Mouse (Mus musculus): ENCODE measurements around the gene Cyp2a12. TPM values are rescaled to one million over a fixed set of nuclear protein-coding genes. Genes with fewer than 3 reads are reported as not detected.
"Not testable (repeated sequence)": the region's sequence is repeated elsewhere in the genome, so short reads cannot be mapped to it uniquely, and the experiment has no call there.

Cyp2a12 gene
- 14.0 and 18.5 TPM in 2 replicates for polyA plus RNA-seq (2015; fragmentation: Nextera tagmentation; extraction: Ambion mirVana)

DNA sequence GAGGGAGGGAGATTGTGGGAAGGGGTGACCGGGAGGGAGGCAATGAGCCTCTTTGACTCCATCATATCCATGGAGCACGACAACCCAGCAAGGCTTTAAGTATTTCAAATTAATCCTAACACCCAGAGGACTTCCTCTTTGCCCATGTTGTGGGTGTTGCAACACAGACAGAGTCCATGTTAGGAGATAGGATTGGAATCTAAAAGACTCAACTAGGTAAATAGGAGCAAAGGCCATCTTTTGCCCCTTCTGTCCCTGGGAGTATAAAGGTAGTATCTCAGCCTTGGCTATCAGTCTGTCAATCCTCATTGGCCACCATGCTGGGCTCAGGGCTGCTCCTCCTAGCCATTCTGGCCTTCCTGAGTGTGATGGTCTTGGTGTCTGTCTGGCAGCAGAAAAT is at the start of gene Cyp2a12:
Gene Cyp2a12, plus strand, starts transcription at position 293 of the 400 bp plus-strand sequence.
- H3K4me3 ChIP-seq (ENCODE audit: low read depth, low read length), result no peak within 1 kb of the TSS
- peak; percentile 76 for ATAC-seq (ENCODE audit: low read depth)
- no peaks in the 10 kb centered on the region for H3K27me3 ChIP-seq (ENCODE audit: control insufficient read depth, insufficient read depth, low read depth, low read length)
- 66% methylated on average over 2 of the region's 2 CpGs for WGBS (ENCODE audit: insufficient replicate concordance)
- no peak within 1 kb of the TSS for H3K27ac ChIP-seq (ENCODE audit: low read length)
- H3K36me3 ChIP-seq (ENCODE audit: control insufficient read depth, insufficient read depth), result no peaks in the 10 kb centered on the region
- no peaks in the 10 kb centered on the region for H3K4me1 ChIP-seq (ENCODE audit: control insufficient read depth, low read depth, low read length)
- no peak within 1 kb of the TSS for H3K4me2 ChIP-seq (ENCODE audit: low read depth, low read length)
- H3K9ac ChIP-seq (ENCODE audit: low read depth, low read length), result no peak within 1 kb of the TSS
- H3K9me3 ChIP-seq (replicated peaks; ENCODE audit: control insufficient read depth, low read length), result no peaks in the 10 kb centered on the region; the same call in 1 of the 2 replicates

DNA sequence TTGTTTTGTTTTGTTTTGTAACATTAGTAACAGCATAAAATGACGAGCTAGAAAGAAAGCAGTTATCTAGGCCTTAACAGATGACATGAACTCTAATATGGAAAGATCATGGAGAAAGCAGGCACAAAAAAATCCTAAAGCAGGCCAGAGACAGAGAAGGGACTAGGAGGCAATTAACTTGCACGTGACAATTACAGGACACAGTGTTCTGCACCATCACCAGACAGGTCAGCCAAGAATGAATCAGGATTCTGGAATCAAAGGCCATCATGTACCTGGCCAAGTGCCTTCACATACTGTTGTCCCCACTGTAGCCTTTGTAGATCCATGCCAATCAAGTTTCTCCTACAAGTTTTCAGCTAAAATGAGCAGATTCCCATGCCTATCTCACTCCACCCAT is 47.4 kb upstream of the Cyp2a12 start:
- H3K36me3 ChIP-seq (ENCODE audit: control insufficient read depth, insufficient read depth); H3K4me3 ChIP-seq (ENCODE audit: low read depth, low read length); H3K27ac ChIP-seq (ENCODE audit: low read length); H3K9me3 ChIP-seq (replicated peaks; ENCODE audit: control insufficient read depth, low read length); H3K4me1 ChIP-seq (ENCODE audit: control insufficient read depth, low read depth, low read length); H3K4me2 ChIP-seq (ENCODE audit: low read depth, low read length); H3K9ac ChIP-seq (ENCODE audit: low read depth, low read length); H3K27me3 ChIP-seq (ENCODE audit: control insufficient read depth, insufficient read depth, low read depth, low read length): not testable (repeated sequence)
- peak; percentile 35; the same call in 1 of the 2 replicates for ATAC-seq (ENCODE audit: low read depth)
- WGBS (ENCODE audit: insufficient replicate concordance), result 46% methylated on average over 2 of the region's 2 CpGs

DNA sequence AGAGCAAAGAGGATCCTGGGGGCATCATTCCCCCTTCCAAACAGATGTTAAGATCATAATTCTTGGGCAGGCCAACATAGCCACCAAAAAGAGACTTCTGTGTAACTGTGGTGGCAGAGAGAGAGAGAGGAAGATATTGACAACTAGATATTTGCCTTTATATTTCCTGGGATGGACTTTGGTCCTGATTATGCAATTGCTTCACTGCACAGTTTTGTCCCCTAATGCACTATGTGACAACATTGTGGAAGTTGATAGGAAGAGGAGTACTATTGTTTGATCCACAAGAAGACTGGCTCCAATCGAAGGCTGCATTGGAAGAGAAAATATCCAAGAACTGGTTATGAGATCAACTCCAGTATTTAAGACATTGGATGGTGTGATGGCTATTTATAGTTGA is 46.9 kb upstream of the Cyp2a12 start:
- not testable (repeated sequence) for H3K4me1 ChIP-seq (ENCODE audit: control insufficient read depth, low read depth, low read length); H3K4me3 ChIP-seq (ENCODE audit: low read depth, low read length); H3K36me3 ChIP-seq (ENCODE audit: control insufficient read depth, insufficient read depth); H3K9me3 ChIP-seq (replicated peaks; ENCODE audit: control insufficient read depth, low read length); H3K4me2 ChIP-seq (ENCODE audit: low read depth, low read length); H3K27ac ChIP-seq (ENCODE audit: low read length); H3K27me3 ChIP-seq (ENCODE audit: control insufficient read depth, insufficient read depth, low read depth, low read length); H3K9ac ChIP-seq (ENCODE audit: low read depth, low read length)
- WGBS (ENCODE audit: insufficient replicate concordance), result 34% methylated on average over 1 of the region's 1 CpGs
- peak; percentile 79 for ATAC-seq (ENCODE audit: low read depth)

DNA sequence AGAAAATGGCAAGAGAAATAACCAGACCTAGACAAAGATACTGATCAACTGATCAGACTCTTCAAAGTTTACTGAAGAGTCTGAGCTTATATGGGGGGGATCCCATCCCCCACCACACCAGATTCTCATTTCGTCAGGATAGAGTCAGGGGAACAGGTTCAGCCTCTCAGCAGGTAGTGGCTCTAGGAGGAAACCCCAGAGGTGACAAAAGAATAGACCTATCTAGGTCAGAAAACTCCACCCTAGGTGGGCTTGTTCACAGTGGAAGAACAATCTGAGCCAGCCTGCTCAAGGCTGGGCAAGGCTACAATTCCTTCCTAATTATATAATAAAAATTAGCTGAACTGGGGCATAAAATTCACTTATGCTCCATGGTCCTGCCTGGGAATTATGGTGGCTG is 46.3 kb upstream of the Cyp2a12 start:
- no peak for ATAC-seq (ENCODE audit: low read depth)
- Histone ChIP-seq H3K27ac (ENCODE audit: low read length) (no peak overlapping the region), H3K36me3 (ENCODE audit: control insufficient read depth, insufficient read depth) (no peaks in the 10 kb centered on the region), H3K27me3 (ENCODE audit: control insufficient read depth, insufficient read depth, low read depth, low read length) (no peaks in the 10 kb centered on the region), H3K4me2 (ENCODE audit: low read depth, low read length) (no peak overlapping the region), H3K9me3 (replicated peaks; ENCODE audit: control insufficient read depth, low read length) (no peaks in the 10 kb centered on the region), H3K4me1 (ENCODE audit: control insufficient read depth, low read depth, low read length) (no peaks in the 10 kb centered on the region), H3K9ac (ENCODE audit: low read depth, low read length) (no peak overlapping the region), H3K4me3 (ENCODE audit: low read depth, low read length) (no peak overlapping the region)
- WGBS (ENCODE audit: insufficient replicate concordance), result 18% methylated on average over 1 of the region's 1 CpGs

DNA sequence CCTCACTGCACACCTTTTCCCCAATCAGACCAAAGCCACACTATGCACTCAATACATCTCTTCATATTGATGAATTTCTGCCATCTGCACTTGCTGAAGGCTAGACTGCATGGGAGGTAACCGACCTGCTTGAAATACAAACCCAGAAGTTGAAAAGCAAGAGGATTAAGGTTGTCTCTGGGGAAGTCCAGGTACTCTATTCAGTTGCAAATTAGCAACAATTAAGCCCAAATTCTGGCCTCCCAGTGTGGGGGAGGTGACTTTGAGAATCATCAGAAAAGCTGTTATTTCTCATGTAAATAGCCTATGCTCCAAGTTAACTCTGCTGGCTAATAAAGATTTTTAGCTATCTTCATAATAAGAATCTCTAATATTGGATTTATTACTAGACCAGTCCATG is 45.7 kb upstream of the Cyp2a12 start:
- H3K27ac ChIP-seq (ENCODE audit: low read length); H3K9ac ChIP-seq (ENCODE audit: low read depth, low read length); ATAC-seq (ENCODE audit: low read depth); H3K9me3 ChIP-seq (replicated peaks; ENCODE audit: control insufficient read depth, low read length); H3K4me3 ChIP-seq (ENCODE audit: low read depth, low read length); H3K36me3 ChIP-seq (ENCODE audit: control insufficient read depth, insufficient read depth); H3K4me1 ChIP-seq (ENCODE audit: control insufficient read depth, low read depth, low read length); H3K27me3 ChIP-seq (ENCODE audit: control insufficient read depth, insufficient read depth, low read depth, low read length); H3K4me2 ChIP-seq (ENCODE audit: low read depth, low read length): not testable (repeated sequence)
- WGBS (ENCODE audit: insufficient replicate concordance), result 30% methylated on average over 1 of the region's 1 CpGs

DNA sequence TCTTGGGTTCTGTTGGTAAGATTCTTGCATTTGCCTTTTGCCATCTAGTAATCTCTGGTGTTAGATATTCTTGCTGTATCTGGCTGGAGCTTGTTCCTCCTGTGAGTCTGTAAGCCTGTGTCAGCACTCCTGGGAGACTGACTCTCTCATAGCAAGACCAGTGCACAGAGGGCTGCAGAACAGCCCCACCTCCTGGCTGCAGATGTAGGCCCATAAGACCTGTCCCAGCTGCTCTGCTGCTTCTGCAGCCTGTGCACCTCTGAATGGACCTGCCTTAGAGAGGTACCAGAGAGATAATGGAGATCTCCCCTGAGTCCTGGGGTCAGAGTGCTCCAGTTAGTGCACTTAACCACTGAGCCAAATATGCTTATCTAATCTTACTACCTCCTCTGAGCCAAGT is 2.3 kb upstream of the Cyp2a12 start:
- not testable (repeated sequence) for H3K9ac ChIP-seq (ENCODE audit: low read depth, low read length); H3K4me1 ChIP-seq (ENCODE audit: control insufficient read depth, low read depth, low read length); H3K27me3 ChIP-seq (ENCODE audit: control insufficient read depth, insufficient read depth, low read depth, low read length); ATAC-seq (ENCODE audit: low read depth); H3K9me3 ChIP-seq (replicated peaks; ENCODE audit: control insufficient read depth, low read length); H3K4me2 ChIP-seq (ENCODE audit: low read depth, low read length); H3K27ac ChIP-seq (ENCODE audit: low read length); H3K36me3 ChIP-seq (ENCODE audit: control insufficient read depth, insufficient read depth); H3K4me3 ChIP-seq (ENCODE audit: low read depth, low read length)

DNA sequence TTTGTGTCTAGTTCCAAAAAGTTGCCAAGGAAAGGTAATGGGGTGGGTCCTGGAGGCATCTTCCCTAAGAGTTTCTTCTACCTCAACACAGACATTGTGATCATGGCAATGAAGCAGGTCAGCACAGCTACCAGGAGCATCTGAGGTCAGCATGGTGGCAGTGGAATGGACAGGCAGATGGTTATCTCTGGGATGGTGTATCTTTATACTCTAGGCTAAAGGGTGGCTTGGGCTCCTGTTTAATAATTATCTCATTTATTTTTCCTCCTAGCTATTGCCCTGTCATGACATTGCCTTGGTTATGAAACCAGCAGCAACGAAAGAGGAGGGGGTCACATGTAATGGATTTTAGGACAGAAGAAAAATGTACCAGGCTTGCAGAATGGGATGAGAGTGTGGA is 20.0 kb downstream of the Cyp2a12 start:
- not testable (repeated sequence) for H3K4me1 ChIP-seq (ENCODE audit: control insufficient read depth, low read depth, low read length); H3K27ac ChIP-seq (ENCODE audit: low read length); H3K27me3 ChIP-seq (ENCODE audit: control insufficient read depth, insufficient read depth, low read depth, low read length); H3K36me3 ChIP-seq (ENCODE audit: control insufficient read depth, insufficient read depth); H3K9ac ChIP-seq (ENCODE audit: low read depth, low read length); H3K9me3 ChIP-seq (replicated peaks; ENCODE audit: control insufficient read depth, low read length); H3K4me2 ChIP-seq (ENCODE audit: low read depth, low read length); H3K4me3 ChIP-seq (ENCODE audit: low read depth, low read length)
- 18% methylated on average over 1 of the region's 1 CpGs for WGBS (ENCODE audit: insufficient replicate concordance)
- peak; percentile 43; the same call in 1 of the 2 replicates for ATAC-seq (ENCODE audit: low read depth)

DNA sequence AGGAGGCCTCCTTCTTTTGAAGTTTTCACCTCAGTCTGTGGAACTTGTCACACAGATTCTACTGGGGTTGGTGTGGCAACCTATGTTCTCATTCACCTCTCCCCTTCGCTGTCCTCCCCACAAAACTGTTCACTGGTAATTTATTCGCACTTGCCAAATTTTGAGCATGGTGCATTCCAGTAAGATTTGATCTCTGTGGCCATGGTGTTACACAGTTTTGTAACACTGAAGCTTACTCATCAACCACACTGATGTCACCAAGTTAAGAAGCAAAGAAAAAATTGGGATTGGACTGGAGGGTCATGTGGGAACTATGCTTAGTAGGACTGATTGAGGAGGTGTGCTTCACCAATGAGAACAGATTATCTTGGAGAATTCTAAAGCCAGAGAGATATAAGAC is 30.5 kb downstream of the Cyp2a12 start:
- not testable (repeated sequence) for H3K27ac ChIP-seq (ENCODE audit: low read length); H3K36me3 ChIP-seq (ENCODE audit: control insufficient read depth, insufficient read depth); H3K4me3 ChIP-seq (ENCODE audit: low read depth, low read length); H3K9ac ChIP-seq (ENCODE audit: low read depth, low read length); H3K4me1 ChIP-seq (ENCODE audit: control insufficient read depth, low read depth, low read length); H3K27me3 ChIP-seq (ENCODE audit: control insufficient read depth, insufficient read depth, low read depth, low read length); H3K4me2 ChIP-seq (ENCODE audit: low read depth, low read length); ATAC-seq (ENCODE audit: low read depth); H3K9me3 ChIP-seq (replicated peaks; ENCODE audit: control insufficient read depth, low read length)
- 62% methylated on average over 2 of the region's 2 CpGs for WGBS (ENCODE audit: insufficient replicate concordance)

DNA sequence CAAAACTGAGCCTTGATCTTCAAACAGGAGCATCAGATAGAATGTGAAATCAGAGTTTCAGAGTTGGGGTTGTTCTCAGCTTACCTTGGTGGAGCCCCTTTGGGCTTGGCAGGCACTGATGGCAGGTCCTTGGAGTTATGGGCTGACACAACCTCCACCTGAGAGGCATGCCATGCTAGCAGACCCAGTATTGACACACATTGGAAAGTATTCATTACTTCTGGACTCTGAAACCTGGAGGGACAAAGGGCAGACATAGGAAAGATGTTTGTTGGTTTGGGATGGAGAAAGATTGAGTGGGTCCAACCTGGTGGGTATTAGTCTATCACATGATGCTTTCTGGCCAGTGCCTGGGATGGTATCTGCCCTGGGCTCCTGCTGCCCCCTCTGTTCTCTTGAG is 31.0 kb downstream of the Cyp2a12 start:
- H3K9ac ChIP-seq (ENCODE audit: low read depth, low read length); H3K27me3 ChIP-seq (ENCODE audit: control insufficient read depth, insufficient read depth, low read depth, low read length); H3K9me3 ChIP-seq (replicated peaks; ENCODE audit: control insufficient read depth, low read length); H3K4me1 ChIP-seq (ENCODE audit: control insufficient read depth, low read depth, low read length); H3K4me2 ChIP-seq (ENCODE audit: low read depth, low read length); ATAC-seq (ENCODE audit: low read depth); H3K36me3 ChIP-seq (ENCODE audit: control insufficient read depth, insufficient read depth); H3K4me3 ChIP-seq (ENCODE audit: low read depth, low read length); H3K27ac ChIP-seq (ENCODE audit: low read length): not testable (repeated sequence)

DNA sequence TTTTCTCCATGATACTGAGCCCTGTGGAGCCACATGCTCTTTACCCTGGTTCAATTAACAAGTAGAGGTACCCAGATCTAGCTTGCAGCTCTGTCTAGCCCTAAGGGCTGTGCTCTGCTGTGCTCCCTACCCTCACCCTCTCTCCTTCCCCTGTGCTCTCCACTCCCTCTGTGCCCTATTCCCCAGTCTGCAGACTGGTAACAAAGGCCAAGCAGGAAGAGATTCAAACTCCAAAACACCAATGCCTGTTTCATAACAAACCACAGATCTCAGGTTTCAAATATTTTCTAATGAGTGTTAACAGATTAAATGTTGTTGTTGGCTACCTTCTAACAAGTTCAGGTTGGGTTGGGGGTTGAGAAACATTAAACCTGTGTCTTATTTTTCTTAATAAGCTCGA is 49.8 kb downstream of the Cyp2a12 start:
- H3K36me3 ChIP-seq (ENCODE audit: control insufficient read depth, insufficient read depth), result no peaks in the 10 kb centered on the region
- no peak overlapping the region for H3K4me3 ChIP-seq (ENCODE audit: low read depth, low read length)
- H3K4me1 ChIP-seq (ENCODE audit: control insufficient read depth, low read depth, low read length), result no peaks in the 10 kb centered on the region
- no peak overlapping the region for H3K27ac ChIP-seq (ENCODE audit: low read length)
- H3K9ac ChIP-seq (ENCODE audit: low read depth, low read length), result no peak overlapping the region
- no peak for ATAC-seq (ENCODE audit: low read depth)
- 37% methylated on average over 1 of the region's 1 CpGs for WGBS (ENCODE audit: insufficient replicate concordance)
- H3K4me2 ChIP-seq (ENCODE audit: low read depth, low read length), result no peak overlapping the region
- H3K27me3 ChIP-seq (ENCODE audit: control insufficient read depth, insufficient read depth, low read depth, low read length), result no peaks in the 10 kb centered on the region
- no peaks in the 10 kb centered on the region for H3K9me3 ChIP-seq (replicated peaks; ENCODE audit: control insufficient read depth, low read length)

Measured in liver, embryonic 16.5 days (tissue).